Mouse (Mus musculus) embryonic facial prominence, embryonic 11.5 days (tissue): Measurements from ENCODE around the gene Col4a3bp. TPM values are rescaled to one million over a fixed set of nuclear protein-coding genes. Genes with fewer than 3 reads are reported as not detected.

Source experiments
- ATAC-seq: fragments of 200-750 bp; cut with Nextera tagmentation; replicated peaks from 2 replicates; pipeline ENCODE4 v1.8.0; 2017; ENCODE audit warnings: low read depth; ENCODE audit not compliant: insufficient number of reproducible peaks, low FRiP score, low TSS enrichment
- DNase-seq: peaks from one replicate; pipeline ENCODE4 v3.0.0-alpha.2; 2015; ENCODE audit warnings: low spot score
- H3K27ac ChIP-seq: fragments of 300-500 bp; sonication (generic); replicated peaks from 2 replicates; pipeline ENCODE4 v1.5.1; 2014; ENCODE audit warnings: mild to moderate bottlenecking, low read depth, low read length, control low read depth
- H3K27me3 ChIP-seq: fragments of 300-500 bp; sonication (generic); 2 replicates; pipeline ENCODE4 v1.6.1; 2014; ENCODE audit warnings: mild to moderate bottlenecking, low read length, moderate library complexity, mixed read lengths; ENCODE audit not compliant: control insufficient read depth, insufficient read depth
- H3K36me3 ChIP-seq: fragments of 300-500 bp; sonication (generic); replicated peaks from 2 replicates; pipeline ENCODE4 v1.6.1; 2014; ENCODE audit warnings: low read depth, mild to moderate bottlenecking, low read length, moderate library complexity, mixed read lengths; ENCODE audit not compliant: control insufficient read depth, insufficient read depth
- H3K4me1 ChIP-seq: fragments of 300-500 bp; sonication (generic); 2 replicates; pipeline ENCODE4 v1.6.1; 2014; ENCODE audit warnings: low read length, mixed read lengths; ENCODE audit not compliant: control insufficient read depth, insufficient read depth
- H3K4me2 ChIP-seq: fragments of 300-500 bp; sonication (generic); 2 replicates; pipeline ENCODE4 v1.6.1; 2014; ENCODE audit warnings: low read depth, mild to moderate bottlenecking, control low read depth, low read length, moderate library complexity
- H3K4me3 ChIP-seq: fragments of 300-500 bp; sonication (generic); 2 replicates; pipeline ENCODE4 v1.5.1; 2014; ENCODE audit warnings: low read depth, low read length, control low read depth
- H3K9ac ChIP-seq: fragments of 300-500 bp; sonication (generic); replicated peaks from 2 replicates; pipeline ENCODE4 v1.6.1; 2014; ENCODE audit warnings: mild to moderate bottlenecking, control low read depth, low read length
- H3K9me3 ChIP-seq: fragments of 300-500 bp; sonication (generic); replicated peaks from 2 replicates; pipeline ENCODE4 v1.6.1; 2016; ENCODE audit warnings: mild to moderate bottlenecking, low read length, inconsistent platforms, mixed read lengths; ENCODE audit not compliant: control insufficient read depth
- WGBS: fragments of 180-500 bp; shearing (Covaris S2); extraction: QIAGEN DNeasy Blood & Tissue Kit; methylation state at CpG from one replicate; pipeline ENCODE4 v1.1.7; 2014; 5-methylcytosine and 5-hydroxymethylcytosine counted together
- polyA plus RNA-seq: library from polyadenylated mRNA; unstranded; fragments of >200 nt; fragmentation: Nextera tagmentation; extraction: Ambion mirVana; gene quantifications from 2 replicates; pipeline ENCODE4 v1.2.1, GENCODE M21; 2014

The Col4a3bp gene
- polyA plus RNA-seq, 1 experiment from 2014 or later: 7.6 TPM

GRCm38 (mm10) chr13:96681088-96681620 is 138.7 kb downstream of the Col4a3bp start:
- H3K4me3 ChIP-seq: no peak overlapping the region
- ATAC-seq: no peak
- H3K36me3 ChIP-seq: no peaks in the 10 kb centered on the region
- H3K4me1 ChIP-seq: no peaks in the 10 kb centered on the region
- H3K9ac ChIP-seq: no peak overlapping the region
- H3K27me3 ChIP-seq: no peaks in the 10 kb centered on the region
- H3K27ac ChIP-seq: no peak overlapping the region
- no peak for DNase-seq
- H3K9me3 ChIP-seq: no peaks in the 10 kb centered on the region
- H3K4me2 ChIP-seq: no peak overlapping the region

- 75% methylated on average over 5 of the region's 5 CpGs for WGBS
- Histone ChIP-seq H3K9ac (no peak overlapping the region), H3K4me1 (no peaks in the 10 kb centered on the region), H3K4me3 (no peak overlapping the region), H3K27me3 (no peaks in the 10 kb centered on the region), H3K4me2 (no peak overlapping the region), H3K27ac (no peak overlapping the region), H3K9me3 (no peaks in the 10 kb centered on the region), H3K36me3 (no peaks in the 10 kb centered on the region)
- DNase-seq: no peak
- no peak for ATAC-seq
Measured at GRCm38 (mm10) chr13:96684779-96685178, 142.4 kb downstream of the Col4a3bp start.

GRCm38 (mm10) chr13:96687261-96687660 is 144.8 kb downstream of the Col4a3bp start:
- H3K9me3 ChIP-seq: no peaks in the 10 kb centered on the region
- H3K36me3 ChIP-seq: no peaks in the 10 kb centered on the region
- H3K4me2 ChIP-seq: no peak overlapping the region
- no peak overlapping the region for H3K9ac ChIP-seq
- H3K27ac ChIP-seq: no peak overlapping the region
- no peak for DNase-seq
- H3K27me3 ChIP-seq: no peaks in the 10 kb centered on the region
- H3K4me3 ChIP-seq: no peak overlapping the region
- WGBS: 90% methylated on average over 9 of the region's 9 CpGs
- ATAC-seq: no peak
- no peaks in the 10 kb centered on the region for H3K4me1 ChIP-seq

Other genes starting within 250 kb of the Col4a3bp start
- 27.1 and 28.1 TPM in 2 replicates for gene Poc5, start 154.3 kb upstream of the Col4a3bp start, polyA plus RNA-seq
- 0.25 TPM in 1 of 2 replicates, not detected in the other for gene Ankdd1b, start 71.4 kb upstream of the Col4a3bp start, polyA plus RNA-seq
- gene Gm17622, start 51.9 kb upstream of the Col4a3bp start, polyA plus RNA-seq: not detected in 2 replicates
- gene Polk, start within 50 bp of the Col4a3bp start, polyA plus RNA-seq: 7.5 and 9.1 TPM in 2 replicates
- gene Hmgcr, start 128.3 kb downstream of the Col4a3bp start, polyA plus RNA-seq: 155 and 163 TPM in 2 replicates
- not detected in 2 replicates for gene Ankrd31, start 205.7 kb downstream of the Col4a3bp start, polyA plus RNA-seq